Mouse (Mus musculus) CD4-positive, CD25-positive, alpha-beta regulatory T cell, adult 4 months (primary cell): ENCODE data around the gene Spag6. TPM values are rescaled to one million over a fixed set of nuclear protein-coding genes. Genes with fewer than 3 reads are reported as not detected.

Source experiments
- ATAC-seq: one replicate; pipeline ENCODE4 v1.8.0; 2017
- polyA plus RNA-seq, 2 experiments: library from polyadenylated mRNA; unstranded; fragments of 100-300 nt; shearing (Covaris generic); gene quantifications; one replicate each; pipeline ENCODE4 v1.2.1; 2017

Gene Spag6
- polyA plus RNA-seq, 2 experiments from 2014 or later, result not detected

- ATAC-seq, result no peak
Measured at GRCm38 (mm10) chr2:18734394-18735127, 40.7 kb downstream of the Spag6 start.

GRCm38 (mm10) chr2:18737040-18737439 is 43.2 kb downstream of the Spag6 start:
- ATAC-seq, result no peak

GRCm38 (mm10) chr2:18739216-18739615 is 45.4 kb downstream of the Spag6 start:
- ATAC-seq, result no peak

GRCm38 (mm10) chr2:18756144-18756543 is 62.3 kb downstream of the Spag6 start:
- ATAC-seq, result peak; percentile 83

- ATAC-seq, result no peak
Measured at GRCm38 (mm10) chr2:18764846-18765245, 71.0 kb downstream of the Spag6 start.

- ATAC-seq, result peak; percentile 64
Measured at GRCm38 (mm10) chr2:18765481-18766249, 71.8 kb downstream of the Spag6 start.

- peak; percentile 9 for ATAC-seq
Measured at GRCm38 (mm10) chr2:18766441-18766820, 72.6 kb downstream of the Spag6 start.

- ATAC-seq, result peak; percentile 64
Measured at GRCm38 (mm10) chr2:18766821-18767541, 73.1 kb downstream of the Spag6 start.

- no peak for ATAC-seq
Measured at GRCm38 (mm10) chr2:18768414-18768813, 74.6 kb downstream of the Spag6 start.

GRCm38 (mm10) chr2:18772413-18772812 is 78.6 kb downstream of the Spag6 start:
- no peak for ATAC-seq

- ATAC-seq, result no peak
Measured at GRCm38 (mm10) chr2:18774326-18774725, 80.5 kb downstream of the Spag6 start.

GRCm38 (mm10) chr2:18778220-18778619 is 84.4 kb downstream of the Spag6 start:
- no peak for ATAC-seq

- ATAC-seq, result no peak
Measured at GRCm38 (mm10) chr2:18779830-18780229, 86.0 kb downstream of the Spag6 start.

- ATAC-seq, result no peak
Measured at GRCm38 (mm10) chr2:18781296-18781695, 87.5 kb downstream of the Spag6 start.

- no peak for ATAC-seq
Measured at GRCm38 (mm10) chr2:18794261-18794660, 100.4 kb downstream of the Spag6 start.

GRCm38 (mm10) chr2:18797776-18798175 is 103.9 kb downstream of the Spag6 start:
- no peak for ATAC-seq

- peak; percentile 27 for ATAC-seq
Measured at GRCm38 (mm10) chr2:18799265-18799965, 105.6 kb downstream of the Spag6 start.

Other genes starting within 250 kb of the Spag6 start
- gene Commd3, start 21.6 kb upstream of the Spag6 start, polyA plus RNA-seq, result 100 to 1,000 TPM; 207 to 209 TPM
- 10 to 100 TPM; 10.6 to 14.4 TPM for gene Bmi1, start 17.0 kb upstream of the Spag6 start, polyA plus RNA-seq